Mouse (Mus musculus) B cell, adult 2 months (primary cell): ENCODE results near the gene Iffo2.
A peak's percentile ranks its signal among the peaks of the same experiment; 100 is the strongest.

Experiments used
- DNase-seq, 2 experiments: peaks; one replicate each; pipeline ENCODE4 v3.0.0; 2022

Gene Iffo2

GRCm38 (mm10) chr4:139535127-139535695 lies 4.9 kb downstream of the Iffo2 start:
- DNase-seq, result no peak

GRCm38 (mm10) chr4:139535719-139536118 lies 5.4 kb downstream of the Iffo2 start:
- DNase-seq, result no peak

DNA sequence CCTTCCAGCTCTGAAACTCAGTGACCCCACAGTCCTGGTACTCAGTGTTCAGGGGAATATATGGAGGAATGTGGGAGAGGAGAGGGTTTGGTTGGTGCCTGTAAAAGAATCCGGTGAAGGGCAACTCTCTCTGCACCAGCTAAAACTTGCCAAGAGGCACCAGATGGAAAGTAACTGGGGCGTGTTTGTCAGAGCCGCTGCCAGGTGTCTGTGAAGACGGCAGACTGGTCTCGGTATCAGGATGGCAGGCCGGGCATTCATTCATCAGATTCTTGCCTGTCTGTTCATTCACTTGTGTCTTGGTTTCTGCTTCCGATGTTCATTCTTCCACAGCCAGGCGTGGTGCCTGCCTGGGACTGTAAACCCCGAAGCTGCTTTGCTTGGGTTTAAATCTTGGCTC lies 6.4 kb downstream of the Iffo2 start:
- DNase-seq, result no peak

DNA sequence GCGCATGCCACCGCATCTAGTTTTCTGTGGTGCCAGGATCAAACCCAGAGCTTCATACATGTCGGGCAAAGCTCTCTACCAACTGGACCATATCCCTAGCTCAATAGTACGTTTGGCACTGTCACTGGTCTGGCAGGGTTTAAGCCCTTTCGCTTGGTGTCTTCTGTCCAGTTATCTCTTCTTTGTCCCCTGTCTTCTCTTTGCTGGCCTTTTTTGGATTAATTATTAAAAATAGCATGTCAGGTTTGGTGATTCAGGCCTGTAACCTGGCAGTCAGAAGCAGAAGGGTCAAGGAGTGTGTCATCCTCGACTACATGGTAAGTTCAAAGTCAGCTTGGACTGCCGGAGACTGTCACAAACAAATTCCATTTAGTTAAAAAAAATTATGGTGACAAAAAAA lies 10.4 kb downstream of the Iffo2 start:
- no peak for DNase-seq

DNA sequence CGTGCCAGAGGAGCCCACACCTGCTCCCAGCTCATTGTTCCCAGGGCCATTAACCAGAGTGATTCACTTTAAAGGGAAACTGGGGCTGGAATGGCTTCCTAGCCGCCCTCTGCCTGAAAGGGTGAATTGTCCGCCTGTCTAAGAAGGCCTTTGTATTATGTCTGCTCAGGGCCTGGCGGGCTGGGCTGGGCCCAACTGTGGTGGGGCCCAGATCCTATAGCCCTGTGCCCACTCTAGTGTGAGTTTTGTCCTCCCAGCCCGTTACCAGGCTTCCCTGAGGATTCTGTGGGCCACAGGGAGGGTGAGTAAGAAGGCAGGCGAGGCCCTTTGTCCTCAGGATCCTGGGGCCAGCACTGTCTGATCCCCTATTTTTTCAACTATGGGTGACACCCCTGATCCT lies 15.4 kb downstream of the Iffo2 start:
- DNase-seq, result no peak

GRCm38 (mm10) chr4:139549448-139549847 lies 19.1 kb downstream of the Iffo2 start:
- no peak for DNase-seq

- no peak for DNase-seq
Observed at GRCm38 (mm10) chr4:139555235-139555634, 24.9 kb downstream of the Iffo2 start.

DNA sequence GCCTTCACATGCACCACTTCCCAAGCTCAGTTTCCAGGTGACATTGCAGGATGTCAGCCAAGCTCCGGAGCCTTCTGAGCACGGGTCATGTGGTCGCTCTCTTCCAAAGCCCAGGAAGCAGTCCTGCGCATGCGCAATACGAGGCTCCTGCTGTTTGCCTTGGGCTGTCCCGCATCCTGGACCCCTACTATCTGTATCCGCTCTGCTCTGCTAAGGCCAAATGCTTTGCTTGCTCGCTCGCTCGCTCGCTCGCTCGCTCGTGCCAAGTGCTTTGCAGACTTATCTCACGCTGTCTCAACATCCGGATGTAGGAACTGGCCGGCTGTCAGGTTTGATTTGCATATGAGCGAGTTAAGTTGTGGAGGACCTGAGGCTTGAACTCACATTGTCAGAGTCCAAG lies 25.6 kb downstream of the Iffo2 start:
- DNase-seq, result no peak

DNA sequence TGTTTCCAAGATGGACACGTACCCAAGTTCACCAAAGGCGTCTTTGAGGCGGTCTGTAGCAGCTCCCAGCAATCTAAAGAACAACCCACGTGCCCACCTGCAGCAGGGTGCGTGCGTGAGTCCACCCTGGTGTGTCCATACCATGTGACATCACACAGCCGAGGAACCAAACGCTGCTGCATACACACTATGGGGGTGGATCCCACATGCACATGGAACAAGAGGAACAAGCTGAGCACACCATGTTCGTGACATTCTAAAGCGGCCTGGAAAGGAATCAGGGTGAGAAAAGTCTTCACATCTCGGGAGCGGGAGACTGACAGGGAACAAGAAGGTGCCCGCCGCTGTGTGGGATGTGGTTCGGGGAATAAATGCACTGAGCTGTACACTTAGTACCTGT lies 38.0 kb downstream of the Iffo2 start:
- DNase-seq, result no peak

DNA sequence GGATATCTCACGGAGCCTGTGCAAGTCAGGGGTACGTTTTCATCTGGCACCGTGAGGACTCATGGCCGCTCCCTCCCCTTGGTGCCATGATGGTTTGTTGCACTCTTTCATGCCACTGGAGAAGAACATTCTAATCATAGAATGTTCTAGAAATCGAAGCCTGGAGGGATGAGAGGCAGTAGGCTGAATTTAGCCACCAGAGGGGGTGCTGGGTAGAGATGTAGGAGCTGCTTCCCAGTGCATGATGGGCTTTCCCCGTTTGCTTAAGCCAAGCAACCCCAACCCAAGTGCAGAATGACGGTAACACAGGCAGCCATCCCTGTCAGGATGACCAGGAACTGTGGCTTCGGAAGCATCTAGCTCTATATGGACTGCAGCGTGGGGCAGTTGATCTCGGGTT lies 40.4 kb downstream of the Iffo2 start:
- DNase-seq, result no peak

GRCm38 (mm10) chr4:139572928-139573512 lies 42.7 kb downstream of the Iffo2 start:
- no peak for DNase-seq

- peak; percentile 98 to 99 for DNase-seq
Observed at GRCm38 (mm10) chr4:139574156-139574798, 43.9 kb downstream of the Iffo2 start.

DNA sequence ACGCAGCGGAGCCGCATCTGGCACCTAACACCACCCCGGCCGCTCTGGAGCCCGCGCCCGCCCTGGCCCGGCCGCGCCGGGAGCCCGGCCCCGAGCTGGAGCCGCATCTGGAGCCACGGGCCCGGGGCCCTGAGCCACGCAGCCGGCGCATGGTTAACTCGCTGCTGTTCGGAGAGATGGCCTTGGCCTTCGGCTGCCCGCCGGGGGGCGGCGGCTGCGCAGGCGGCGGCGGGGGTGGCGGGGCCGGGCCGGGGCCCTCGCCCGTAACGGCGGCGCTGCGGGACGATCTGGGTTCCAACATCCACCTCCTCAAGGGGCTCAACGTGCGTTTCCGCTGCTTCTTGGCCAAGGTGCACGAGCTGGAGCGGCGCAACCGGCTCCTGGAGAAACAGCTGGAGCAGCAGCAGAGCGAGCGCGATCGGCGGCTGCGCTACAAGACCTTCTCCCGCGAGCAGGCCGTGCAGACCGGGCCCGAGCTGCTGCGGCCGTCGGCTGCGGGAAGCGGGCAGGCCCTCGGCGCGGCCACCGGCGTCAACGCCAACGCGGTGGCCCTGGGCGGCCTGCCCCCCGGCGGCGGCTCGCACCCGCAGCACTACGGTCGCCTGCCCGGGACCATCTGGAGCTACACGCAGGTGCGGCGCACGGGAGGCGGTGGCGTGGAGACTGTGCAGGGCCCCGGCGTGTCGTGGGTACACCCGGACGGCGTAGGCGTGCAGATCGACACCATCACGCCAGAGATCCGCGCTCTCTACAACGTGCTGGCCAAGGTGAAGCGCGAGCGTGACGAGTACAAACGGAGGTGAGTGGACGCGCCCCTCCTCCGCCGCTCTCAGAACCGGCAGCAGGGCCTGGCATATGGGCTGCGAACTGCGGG lies 44.7 kb downstream of the Iffo2 start:
- DNase-seq, result peak; percentile 56 to 59

GRCm38 (mm10) chr4:139575673-139576003 lies 45.3 kb downstream of the Iffo2 start:
- no peak for DNase-seq

- no peak for DNase-seq
Observed at GRCm38 (mm10) chr4:139576251-139576880, 46.0 kb downstream of the Iffo2 start.

GRCm38 (mm10) chr4:139577006-139577405 lies 46.7 kb downstream of the Iffo2 start:
- DNase-seq, result no peak

DNA sequence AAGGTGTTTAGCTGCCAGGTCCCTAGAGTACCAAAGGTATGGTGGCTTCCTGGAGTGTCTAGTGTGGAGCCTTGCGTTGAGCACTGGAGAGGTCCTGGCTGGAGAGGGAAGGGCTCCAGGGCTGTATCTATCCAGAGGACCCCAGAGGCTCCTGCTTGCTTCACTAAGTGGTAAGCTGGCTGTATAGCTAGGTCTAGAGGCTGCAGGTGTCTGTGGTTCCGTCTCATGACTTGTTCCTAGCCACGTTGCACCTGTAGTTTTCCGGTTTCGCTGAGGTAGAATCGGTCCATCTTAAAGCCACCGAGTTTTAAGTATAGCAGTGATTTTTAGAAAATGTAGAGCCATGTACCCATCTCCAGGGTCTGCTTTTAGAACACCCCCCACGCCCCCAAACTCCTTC lies 48.0 kb downstream of the Iffo2 start:
- no peak for DNase-seq

GRCm38 (mm10) chr4:139579003-139579402 lies 48.7 kb downstream of the Iffo2 start:
- DNase-seq, result peak; percentile 29 to 44

GRCm38 (mm10) chr4:139579466-139579865 lies 49.1 kb downstream of the Iffo2 start:
- no peak for DNase-seq

DNA sequence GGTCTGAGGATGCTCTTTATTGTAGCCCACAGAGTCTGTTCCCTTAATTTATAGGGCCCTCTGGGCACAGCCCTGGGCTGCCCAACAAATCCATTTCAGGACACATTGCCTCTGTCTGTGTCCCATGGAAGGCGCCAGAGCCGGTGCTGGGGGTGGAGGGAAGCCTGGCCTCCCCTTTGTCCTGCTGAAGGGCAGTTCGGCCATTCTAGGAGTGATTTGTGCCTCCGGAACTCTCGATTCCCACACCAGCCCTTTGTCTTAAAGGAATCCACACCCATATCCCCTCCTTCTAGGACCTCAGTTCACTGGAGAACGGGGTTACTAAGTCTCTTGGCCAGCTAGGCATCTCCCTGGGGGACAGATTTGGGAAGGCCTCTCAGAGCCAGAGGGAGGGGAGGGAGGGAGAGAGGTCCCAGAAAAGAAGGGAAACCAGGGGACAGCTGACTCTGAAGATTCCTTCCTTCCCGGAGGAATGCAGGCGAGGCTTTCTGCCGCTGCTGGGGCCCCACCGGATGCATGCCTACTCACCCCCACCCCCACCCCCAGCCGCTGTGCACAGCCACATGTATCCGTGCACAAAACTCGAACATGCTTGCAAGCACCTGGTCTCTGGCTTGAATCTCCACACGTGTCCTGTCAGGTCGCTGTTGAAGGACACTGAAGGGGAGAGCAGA lies 50.5 kb downstream of the Iffo2 start:
- no peak for DNase-seq

GRCm38 (mm10) chr4:139581427-139582051 lies 51.2 kb downstream of the Iffo2 start:
- no peak for DNase-seq

GRCm38 (mm10) chr4:139582346-139582745 lies 52.0 kb downstream of the Iffo2 start:
- no peak for DNase-seq
